Mouse (Mus musculus): Measurements from ENCODE around the gene Myo1d.

- no peak for TF ChIP-seq CTCF (IDR thresholded peaks at IDR 0.05; ENCODE audit: insufficient read depth, low read depth, low read length)
- no peak for TF ChIP-seq POLR2A (IDR thresholded peaks at IDR 0.05; ENCODE audit: insufficient read depth, low read depth, low read length)
These were observed 4.3 kb downstream of the Myo1d start for GRCm38 (mm10) chr11:80775535-80775934.
